Mouse (Mus musculus): ENCODE data around the gene Arrdc3. TPM values are rescaled to one million over a fixed set of nuclear protein-coding genes. Genes with fewer than 3 reads are reported as not detected.

The Arrdc3 gene
- polyA plus RNA-seq, 2 experiments: 49.4 to 66.5 TPM

DNA sequence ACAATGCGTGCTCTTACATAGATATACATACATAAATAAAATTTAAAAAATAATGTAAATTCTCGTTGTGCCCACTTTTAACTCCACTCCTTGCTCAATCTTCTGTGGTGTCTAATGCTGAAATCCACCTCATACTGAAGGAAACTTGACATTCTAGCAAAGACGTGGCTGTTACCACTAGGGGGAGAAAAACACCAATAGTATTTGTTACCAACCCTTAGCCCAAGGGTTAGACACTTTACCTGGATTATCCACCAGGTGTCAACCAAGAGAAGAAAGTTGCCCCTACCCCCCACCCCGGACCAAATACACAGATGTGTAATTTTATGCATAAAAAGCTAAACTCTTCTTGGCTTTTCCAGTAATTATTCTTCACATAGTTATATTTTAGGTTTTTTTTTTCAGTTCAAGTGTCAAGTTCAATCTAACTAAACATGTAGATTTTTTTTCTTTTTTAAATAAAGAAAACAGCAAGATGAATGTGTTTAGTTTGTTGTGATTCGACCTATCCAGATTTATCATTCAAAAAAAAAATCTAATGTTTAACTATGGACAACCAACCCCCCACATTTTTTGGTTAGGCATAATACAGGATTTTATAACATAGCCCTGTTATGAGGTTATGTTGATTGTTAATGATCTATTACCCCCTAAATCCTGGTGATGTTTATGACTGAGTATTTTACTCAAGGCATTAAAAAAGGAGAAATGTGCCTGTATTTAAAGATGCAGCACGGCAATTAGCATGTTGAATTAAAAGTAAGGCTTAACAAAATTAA, 1.3 kb upstream of the Arrdc3 start:
- 0 out of 2 replicates have a peak overlapping the region, but pooled peaks have one; percentile 91 for H3K4me3 ChIP-seq (replicated peaks; ENCODE audit: low read length)
- no peak for ATAC-seq (ENCODE audit: low FRiP score, low read depth)

DNA sequence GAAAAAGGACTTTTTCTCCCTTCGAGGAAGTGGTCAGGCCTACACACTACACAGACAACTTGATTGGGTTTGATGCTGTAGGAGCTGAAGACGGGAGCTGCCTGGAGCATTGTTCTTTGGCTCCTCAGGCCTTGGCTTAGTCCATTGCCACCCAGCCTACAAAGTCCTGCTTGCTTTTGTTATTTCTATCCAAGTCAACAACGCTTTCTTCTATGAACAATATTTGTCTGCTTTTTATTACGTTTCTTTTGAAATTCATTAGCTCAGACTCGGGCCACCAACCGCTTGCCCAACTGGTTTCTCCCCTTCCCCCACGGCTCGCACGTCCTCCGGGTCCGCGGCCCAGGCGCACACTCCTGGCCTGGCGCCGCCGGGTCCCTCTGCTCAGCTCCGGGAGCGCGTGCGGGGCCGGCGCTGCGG, 458 bp upstream of the Arrdc3 start:
- Histone ChIP-seq H3K27ac (replicated peaks; ENCODE audit: low read depth, low read length) (peak overlapping the region; percentile 100), H3K9ac (ENCODE audit: low read depth, low read length, severe bottlenecking) (peak overlapping the region; percentile 100), H3K4me3 (replicated peaks; ENCODE audit: low read length) (peak overlapping the region; percentile 91), H3K27me3 (ENCODE audit: control insufficient read depth, insufficient read depth, low read length) (no peaks in the 10 kb centered on the region), H3K4me1 (ENCODE audit: control insufficient read depth, insufficient read depth, low read length) (peaks cover 5% of the 10 kb centered on the region), H3K4me2 (replicated peaks; ENCODE audit: low read depth, low read length, severe bottlenecking) (peak overlapping the region; percentile 55), H3K9me3 (ENCODE audit: control insufficient read depth, low read length) (no peaks in the 10 kb centered on the region), H3K36me3 (ENCODE audit: control insufficient read depth, insufficient read depth, low read length) (peaks cover 2% of the 10 kb centered on the region)
- DNase-seq (ENCODE audit: low spot score) (peak; percentile 40), ATAC-seq (ENCODE audit: low FRiP score, low read depth) (peak; percentile 32)
- peak; percentile 66; the same call in 1 of the 2 replicates for TF ChIP-seq POLR2A (IDR thresholded peaks at IDR 0.05; ENCODE audit: borderline replicate concordance, extremely low read depth, insufficient read depth, insufficient read length)
- WGBS: under 1% methylated on average over 23 of the region's 23 CpGs

More for the DNA sequence above, 1.3 kb upstream of the Arrdc3 start:
- H3K9ac ChIP-seq (ENCODE audit: low read depth, low read length, severe bottlenecking): peak overlapping the region; percentile 100; the same call in 1 of the 2 replicates
- peak overlapping the region; percentile 100 for H3K27ac ChIP-seq (replicated peaks; ENCODE audit: low read depth, low read length)
- peaks cover 2% of the 10 kb centered on the region for H3K4me1 ChIP-seq (ENCODE audit: control insufficient read depth, insufficient read depth, low read length)
- H3K9me3 ChIP-seq (ENCODE audit: control insufficient read depth, low read length): no peaks in the 10 kb centered on the region
- TF ChIP-seq POLR2A (IDR thresholded peaks at IDR 0.05; ENCODE audit: borderline replicate concordance, extremely low read depth, insufficient read depth, insufficient read length): no peak
- H3K4me2 ChIP-seq (replicated peaks; ENCODE audit: low read depth, low read length, severe bottlenecking): peak overlapping the region; percentile 55
- peak; percentile 93 for DNase-seq (ENCODE audit: low spot score)
- H3K36me3 ChIP-seq (ENCODE audit: control insufficient read depth, insufficient read depth, low read length): no peaks in the 10 kb centered on the region
- no peaks in the 10 kb centered on the region for H3K27me3 ChIP-seq (ENCODE audit: control insufficient read depth, insufficient read depth, low read length)
- 15% methylated on average over 6 of the region's 6 CpGs for WGBS

DNA sequence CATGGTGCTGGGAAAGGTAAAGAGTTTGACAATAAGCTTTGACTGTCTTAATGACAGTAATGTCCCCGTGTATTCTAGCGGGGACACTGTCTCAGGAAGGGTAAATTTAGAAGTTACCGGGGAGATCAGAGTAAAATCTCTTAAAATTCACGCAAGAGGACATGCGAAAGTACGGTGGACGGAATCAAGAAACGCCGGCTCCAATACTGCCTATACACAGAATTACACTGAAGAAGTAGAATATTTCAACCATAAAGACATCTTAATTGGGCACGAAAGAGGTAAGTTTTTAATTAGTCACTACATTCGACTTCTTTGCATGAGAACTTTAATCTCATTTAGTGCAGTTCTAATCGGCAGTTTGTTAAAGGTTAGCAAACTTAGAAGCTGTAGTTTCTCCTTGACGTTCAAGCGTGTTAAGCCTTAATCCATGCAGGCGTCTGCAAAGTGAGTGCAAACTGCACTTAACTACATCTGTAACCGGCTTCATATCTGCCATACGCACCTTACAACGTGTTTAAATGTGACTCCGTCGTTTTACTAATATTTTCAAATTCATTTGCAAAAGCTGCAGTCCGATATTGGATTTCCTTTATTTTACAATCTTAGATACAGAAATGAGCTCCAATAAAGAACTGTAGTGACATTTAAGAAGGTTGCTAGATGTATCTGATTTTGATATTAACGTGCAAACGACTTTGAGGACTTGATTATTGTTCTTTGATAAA, 629 bp downstream of the Arrdc3 start:
- no peaks in the 10 kb centered on the region for H3K9me3 ChIP-seq (ENCODE audit: control insufficient read depth, low read length)
- no peak for ATAC-seq (ENCODE audit: low FRiP score, low read depth)
- no peaks in the 10 kb centered on the region for H3K27me3 ChIP-seq (ENCODE audit: control insufficient read depth, insufficient read depth, low read length)
- H3K9ac ChIP-seq (ENCODE audit: low read depth, low read length, severe bottlenecking): peak overlapping the region; percentile 100
- H3K4me1 ChIP-seq (ENCODE audit: control insufficient read depth, insufficient read depth, low read length): peaks cover 7% of the 10 kb centered on the region
- H3K4me3 ChIP-seq (replicated peaks; ENCODE audit: low read length): peak overlapping the region; percentile 91
- H3K36me3 ChIP-seq (ENCODE audit: control insufficient read depth, insufficient read depth, low read length): peaks cover 10% of the 10 kb centered on the region
- H3K27ac ChIP-seq (replicated peaks; ENCODE audit: low read depth, low read length): peak overlapping the region; percentile 100
- TF ChIP-seq POLR2A (IDR thresholded peaks at IDR 0.05; ENCODE audit: borderline replicate concordance, extremely low read depth, insufficient read depth, insufficient read length): no peak
- peak overlapping the region; percentile 61 for H3K4me2 ChIP-seq (replicated peaks; ENCODE audit: low read depth, low read length, severe bottlenecking)
- DNase-seq (ENCODE audit: low spot score): peak; percentile 58
- WGBS: under 1% methylated on average over 23 of the region's 23 CpGs

DNA sequence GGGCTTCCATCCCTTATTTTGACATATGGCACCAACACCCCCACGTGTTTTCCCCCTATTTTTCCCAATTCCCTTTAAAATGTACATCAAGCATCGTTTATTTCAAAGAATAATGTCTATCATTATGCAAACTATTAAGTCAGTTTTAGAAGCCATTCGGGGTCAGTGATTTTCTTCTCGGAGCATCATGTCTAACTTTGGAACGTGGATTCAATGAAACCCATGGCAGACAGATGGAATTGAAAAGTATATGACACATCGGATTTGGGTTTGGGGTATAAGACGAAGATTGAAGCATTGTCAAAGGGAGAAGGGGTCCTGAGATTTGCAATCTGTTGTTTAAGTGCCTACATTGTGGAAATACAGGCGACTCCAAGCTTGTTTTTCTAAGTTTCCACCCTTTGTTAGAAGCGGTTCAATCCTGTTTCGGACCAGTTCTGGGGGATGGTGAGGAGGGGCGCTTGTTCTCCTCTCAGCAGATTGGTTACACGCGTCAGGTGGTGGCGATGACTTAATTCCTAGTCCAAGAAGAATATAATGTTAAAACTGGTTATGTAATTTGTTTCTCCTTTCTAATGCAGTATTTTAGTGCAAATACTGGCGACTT, 1.3 kb downstream of the Arrdc3 start:
- H3K4me3 ChIP-seq (replicated peaks; ENCODE audit: low read length): peak overlapping the region; percentile 91
- peak; percentile 16; the same call in 1 of the 2 replicates for ATAC-seq (ENCODE audit: low FRiP score, low read depth)
- DNase-seq (ENCODE audit: low spot score): peak; percentile 95
- H3K4me2 ChIP-seq (replicated peaks; ENCODE audit: low read depth, low read length, severe bottlenecking): peak overlapping the region; percentile 61
- H3K4me1 ChIP-seq (ENCODE audit: control insufficient read depth, insufficient read depth, low read length): peaks cover 7% of the 10 kb centered on the region
- H3K27me3 ChIP-seq (ENCODE audit: control insufficient read depth, insufficient read depth, low read length): no peaks in the 10 kb centered on the region
- peaks cover 13% of the 10 kb centered on the region for H3K36me3 ChIP-seq (ENCODE audit: control insufficient read depth, insufficient read depth, low read length)
- 0 out of 2 replicates have a peak, but pooled peaks have one; percentile 35 for TF ChIP-seq POLR2A (IDR thresholded peaks at IDR 0.05; ENCODE audit: borderline replicate concordance, extremely low read depth, insufficient read depth, insufficient read length)
- WGBS: under 1% methylated on average over 15 of the region's 15 CpGs
- no peaks in the 10 kb centered on the region for H3K9me3 ChIP-seq (ENCODE audit: control insufficient read depth, low read length)
- H3K27ac ChIP-seq (replicated peaks; ENCODE audit: low read depth, low read length): peak overlapping the region; percentile 100
- H3K9ac ChIP-seq (ENCODE audit: low read depth, low read length, severe bottlenecking): peak overlapping the region; percentile 100
